Mouse (Mus musculus) spleen, postnatal 4 days (tissue): ENCODE measurements at regions not wholly inside any gene's neighbourhood (a gene's known extent, or its start where the extent isn't known, plus 50 kb on each side); places are given as distances from the start of the nearest gene placed in this dataset.

Experiments
- DNase-seq, 2 experiments: peaks; one replicate each; pipeline ENCODE4 v3.0.0; 2022; ENCODE audit warnings: low spot score in 2 of 2

DNA sequence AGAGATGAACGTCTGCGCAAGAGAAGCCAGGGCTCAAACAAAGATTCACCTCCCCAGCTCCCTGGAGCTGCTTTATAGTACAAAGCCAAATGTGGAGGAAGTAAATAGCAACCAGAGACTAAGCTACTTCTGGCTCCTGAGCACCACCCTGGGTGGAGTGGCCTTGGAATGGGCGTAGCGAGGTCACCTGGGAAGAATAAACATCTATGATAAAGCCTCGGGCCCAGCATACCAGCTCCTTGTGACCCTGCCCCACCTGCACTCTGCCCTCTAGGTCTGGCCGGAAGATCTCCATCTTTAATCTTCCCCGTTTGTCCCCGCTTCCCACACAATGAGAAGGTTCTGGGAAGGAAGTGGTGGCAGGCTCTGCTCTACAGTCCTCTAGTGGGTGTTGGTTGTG is 61.0 kb upstream of the Ptpn3 start:
- DNase-seq: no peak

DNA sequence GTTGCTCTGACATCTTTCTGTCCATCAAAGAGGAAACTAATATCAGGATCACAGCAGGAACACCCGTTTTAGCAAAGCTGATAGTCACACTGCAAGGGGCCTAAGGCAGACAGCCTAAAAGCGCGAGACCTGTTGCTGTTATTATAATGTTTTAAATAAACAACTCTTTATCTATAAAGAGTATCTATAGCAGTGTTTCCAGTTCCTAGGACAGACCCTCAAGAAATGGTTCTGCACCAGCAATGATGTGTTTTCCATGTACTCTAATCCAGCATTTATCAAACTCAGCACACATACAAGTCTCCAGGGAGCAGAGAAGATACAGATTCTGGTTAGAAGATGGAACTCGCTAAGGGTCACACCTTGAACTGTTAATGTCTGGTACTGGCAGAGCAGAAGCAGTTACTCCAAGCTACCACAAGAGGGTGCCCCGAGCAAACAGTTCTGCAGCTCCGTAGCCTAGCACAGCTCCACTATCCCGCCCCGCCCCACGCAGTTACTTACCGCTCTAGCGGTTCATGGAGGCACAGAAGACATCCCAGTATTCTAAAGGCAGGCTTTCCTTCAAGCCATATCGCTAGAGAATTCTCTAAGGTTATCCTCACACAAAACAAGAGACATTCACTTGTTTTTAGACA is 64.2 kb upstream of the Palm2 start:
- DNase-seq: peak; percentile 48 to 74

- no peak for DNase-seq
Measured at GRCm38 (mm10) chr4:57377872-57378271, 56.2 kb upstream of the Palm2 start.

DNA sequence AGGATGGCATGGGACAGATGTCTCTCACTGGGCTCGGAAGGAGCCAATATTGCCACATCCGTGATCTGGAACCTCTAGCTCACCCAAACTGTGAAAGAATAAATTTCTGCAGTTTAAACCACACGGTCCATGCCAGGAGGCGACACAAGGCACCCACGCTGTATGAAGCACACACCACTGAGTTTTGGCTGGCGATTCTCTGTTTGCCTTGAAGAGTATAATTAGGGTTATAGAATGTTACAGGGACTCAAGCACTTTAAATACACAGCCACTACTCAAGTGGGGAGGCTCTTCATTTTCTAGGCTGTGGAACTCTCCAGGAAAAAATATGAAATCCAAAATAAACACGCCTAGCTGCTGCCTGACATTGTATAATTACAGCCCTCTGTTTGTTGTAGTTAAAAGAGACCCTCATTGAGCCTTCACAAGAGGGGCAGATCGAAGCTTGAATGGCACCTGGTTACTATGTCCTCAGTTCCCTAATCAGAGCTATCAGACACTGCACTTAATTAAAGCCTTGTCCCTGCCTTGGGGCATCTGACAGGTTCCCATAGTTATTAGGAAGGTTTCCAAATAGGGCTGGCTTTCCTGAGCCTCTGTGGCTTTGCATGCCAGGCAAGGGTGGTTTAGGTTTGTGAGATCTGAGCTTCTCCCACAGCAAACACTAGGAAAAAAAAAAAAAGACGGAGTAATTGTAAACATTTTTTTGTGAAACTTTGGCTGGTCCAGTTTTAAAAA is 53.8 kb upstream of the Palm2 start:
- DNase-seq: no peak

GRCm38 (mm10) chr4:57381306-57381705 is 52.7 kb upstream of the Palm2 start:
- no peak for DNase-seq
